Mouse (Mus musculus) mouse embryonic stem cell (cell line): ENCODE measurements around the gene Creb3l2.
"Not testable (repeated sequence)": the region's sequence is repeated elsewhere in the genome, so short reads cannot be mapped to it uniquely, and the experiment has no call there.

Experiments
- in situ Hi-C, 2 experiments: fragments of 300-500 bp; cut with MboI; formaldehyde crosslinking; loops; 1 replicate in 1 of 2; 3 replicates in 1 of 2; pipeline ENCODE4 v1.14.3; 2019 to 2020; ENCODE audit warnings: low sequenced_read_pairs in 2 of 2, low pct_unique_long_range_greater_than_20kb in 1 of 2, mixed read lengths in 1 of 2; ENCODE audit not compliant: unreplicated experiment in 1 of 2

Gene Creb3l2

DNA sequence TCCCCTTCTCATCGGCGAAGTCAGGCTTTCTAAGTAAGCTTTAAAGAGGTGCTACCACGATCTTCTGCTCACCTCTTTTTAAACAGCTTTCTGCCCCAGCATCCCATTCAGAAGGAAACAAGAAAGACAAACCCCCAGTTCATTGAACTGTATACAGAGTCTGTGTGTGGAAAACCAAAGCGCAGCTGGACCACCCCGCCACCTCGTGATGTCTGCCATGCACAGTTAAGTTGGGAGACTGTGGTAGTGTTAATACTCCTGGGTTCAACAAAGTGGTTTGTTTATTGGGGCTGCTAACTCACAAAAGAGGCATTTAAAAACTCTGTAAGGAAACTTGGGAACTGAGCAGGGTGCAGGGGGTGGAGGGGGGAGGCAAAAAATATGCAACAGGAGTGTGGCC lies 49.7 kb downstream of the Creb3l2 start:
- in situ Hi-C loops, result no loop called here

DNA sequence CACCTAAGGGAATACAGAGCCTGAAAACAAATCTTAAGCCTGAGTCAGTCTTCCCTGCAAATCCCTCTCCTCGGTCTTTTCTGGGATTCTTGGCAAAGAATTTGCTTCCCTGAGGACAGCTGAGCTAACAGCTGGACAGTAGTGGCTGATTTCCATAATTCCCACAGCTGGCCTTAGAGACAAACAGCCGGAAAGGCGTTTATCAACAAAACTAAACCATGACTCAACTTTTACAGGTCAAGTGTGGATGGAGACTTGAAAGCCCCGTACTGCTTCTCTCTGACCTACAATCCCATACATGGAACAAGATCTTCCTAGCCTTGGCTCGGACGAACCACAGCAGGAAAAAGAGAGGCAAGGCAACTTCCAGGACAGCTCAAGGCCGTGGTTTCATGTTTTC lies 50.6 kb downstream of the Creb3l2 start:
- in situ Hi-C loops, result no loop called here

DNA sequence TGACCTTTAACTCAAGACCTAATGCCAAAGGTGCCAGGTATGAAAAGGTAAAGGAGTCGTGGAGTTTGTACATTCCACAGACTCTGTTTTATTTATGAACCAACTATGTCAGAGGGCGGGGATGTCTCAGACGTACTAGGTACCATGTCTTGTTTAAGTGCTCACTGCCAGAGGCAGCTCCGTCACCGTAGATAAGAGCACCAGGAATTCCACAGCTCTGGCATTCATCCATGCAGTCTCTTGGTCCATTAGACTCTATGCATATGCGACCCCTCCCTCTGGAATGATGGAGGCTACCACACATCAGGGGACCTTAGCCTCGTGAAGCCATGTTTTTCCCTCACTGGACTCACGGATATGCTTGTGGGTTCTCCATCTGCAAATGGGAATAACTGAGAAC lies 53.0 kb downstream of the Creb3l2 start:
- in situ Hi-C loops, result no loop called here

DNA sequence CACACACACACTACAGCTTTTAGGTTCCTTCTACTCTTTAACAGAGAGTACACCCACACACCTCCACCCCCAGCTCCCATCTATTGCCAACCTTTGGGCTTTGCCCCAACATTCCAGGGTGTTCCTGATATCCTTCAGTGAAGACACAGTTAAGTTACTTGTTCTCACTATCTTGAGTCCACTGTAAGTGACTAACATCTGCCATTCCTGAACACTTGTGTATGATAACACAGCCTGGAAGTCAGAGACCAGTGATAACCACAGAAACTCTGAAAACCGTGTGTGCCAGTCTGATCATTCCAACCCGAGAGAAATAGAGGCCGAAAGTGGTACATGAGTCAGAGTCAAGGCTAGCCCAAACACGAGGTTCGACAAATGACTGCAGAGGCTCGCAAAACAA lies 53.4 kb downstream of the Creb3l2 start:
- in situ Hi-C loops, result no loop called here

DNA sequence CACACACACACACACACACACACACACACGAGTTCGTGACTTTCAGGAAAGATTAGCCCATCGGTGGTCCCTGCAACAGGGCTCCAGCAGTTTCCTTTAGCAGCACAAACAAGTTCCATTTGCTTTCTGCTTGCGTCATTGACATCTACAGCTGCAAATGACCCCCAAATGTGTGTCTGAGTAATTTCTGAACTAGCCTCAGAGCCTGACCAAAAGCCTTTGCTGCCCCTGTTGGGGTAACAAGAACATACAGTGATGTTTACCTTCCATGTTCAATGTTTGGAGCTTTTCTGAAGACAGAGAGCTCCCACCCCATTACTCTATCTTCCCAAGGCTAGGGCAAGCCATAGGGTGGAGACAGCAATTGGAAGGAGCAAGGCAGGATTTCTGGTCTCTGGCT lies 54.7 kb downstream of the Creb3l2 start:
- in situ Hi-C loops, result no loop called here

DNA sequence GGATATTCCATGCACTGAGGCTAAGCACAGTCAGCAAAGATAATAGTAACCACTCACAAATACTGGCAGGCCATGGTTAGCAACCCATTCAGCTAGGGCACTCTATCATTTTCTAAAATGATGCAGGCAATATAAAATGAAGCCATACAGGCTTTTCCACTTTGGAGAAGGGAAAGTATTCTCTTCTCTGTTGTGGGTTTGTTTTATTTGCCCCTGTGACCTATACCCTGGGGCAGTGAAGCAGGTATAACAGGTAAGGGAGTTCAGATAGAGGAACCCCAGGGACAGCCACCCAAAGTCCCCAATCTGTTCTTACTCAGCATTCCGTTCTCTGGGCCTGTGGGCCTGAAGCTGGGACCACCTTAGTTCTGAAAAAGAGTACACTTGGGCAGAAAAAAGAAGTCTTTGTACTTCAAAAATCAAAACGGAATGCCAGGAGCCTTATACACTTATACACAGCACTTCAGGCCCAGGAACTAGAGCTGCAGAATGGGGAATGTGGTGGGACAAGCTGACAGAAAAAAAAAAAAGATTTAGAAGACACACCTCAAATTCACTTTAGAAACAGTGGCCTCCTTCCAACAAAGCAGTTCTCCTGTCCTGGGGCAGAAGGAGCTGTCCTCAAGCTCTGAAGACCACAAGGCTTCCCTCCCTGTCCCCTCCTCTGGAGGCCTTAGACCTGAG lies 56.2 kb downstream of the Creb3l2 start:
- in situ Hi-C loops, result no loop called here

DNA sequence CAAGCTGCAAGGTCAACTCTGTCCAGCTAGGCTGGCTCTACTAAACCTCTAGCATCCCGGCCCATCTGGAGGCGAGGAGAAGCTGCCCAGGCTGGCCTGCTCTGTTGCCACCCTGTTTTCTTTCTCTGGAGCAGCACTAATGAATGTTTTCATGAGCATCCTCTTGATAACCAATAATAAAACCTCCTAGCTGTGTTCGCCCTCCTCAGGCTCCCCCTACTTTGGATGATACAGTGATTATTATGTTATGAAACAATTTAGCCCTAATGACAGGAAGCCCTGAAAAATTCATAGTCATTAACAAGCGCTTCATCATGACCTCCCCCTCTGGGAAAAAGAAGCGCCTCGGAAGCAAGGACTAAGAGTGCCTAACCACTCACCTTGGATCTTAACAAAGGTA lies 59.2 kb downstream of the Creb3l2 start:
- in situ Hi-C loops, result no loop called here

DNA sequence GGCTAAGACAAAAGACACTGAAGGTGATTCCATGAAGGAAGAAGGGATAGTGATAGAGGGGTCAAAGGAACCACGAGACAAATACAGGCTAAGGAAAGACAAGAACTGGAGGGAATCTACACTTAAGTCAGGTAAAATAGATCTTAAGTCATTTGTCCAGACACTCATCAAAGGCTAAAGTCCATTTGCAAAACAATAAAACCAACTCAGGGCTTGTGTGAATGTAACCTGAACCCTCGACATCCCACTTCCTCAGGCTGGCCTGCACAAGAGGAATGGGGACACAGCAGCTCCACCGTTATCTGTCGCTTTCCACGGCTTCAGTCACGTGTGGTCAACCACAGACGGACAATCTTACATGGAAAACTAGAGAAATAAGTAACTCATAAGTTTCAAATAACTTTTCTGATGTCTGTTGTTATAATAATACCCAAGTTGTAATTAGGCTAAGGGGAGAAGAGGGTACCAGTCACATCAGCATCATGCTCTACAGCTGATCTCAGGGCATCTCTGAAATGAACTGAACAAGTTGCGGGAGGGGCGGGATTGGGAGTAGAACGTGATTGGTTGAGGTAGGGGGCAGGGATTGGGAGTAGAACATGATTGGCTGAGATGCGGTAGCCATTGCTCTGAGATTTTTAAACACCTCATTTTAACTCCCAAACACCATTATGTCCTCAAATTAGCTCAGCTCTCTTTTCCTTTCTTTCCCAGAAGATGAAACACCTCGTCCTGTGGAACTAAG lies 63.9 kb downstream of the Creb3l2 start:
- in situ Hi-C loops, result no loop called here

DNA sequence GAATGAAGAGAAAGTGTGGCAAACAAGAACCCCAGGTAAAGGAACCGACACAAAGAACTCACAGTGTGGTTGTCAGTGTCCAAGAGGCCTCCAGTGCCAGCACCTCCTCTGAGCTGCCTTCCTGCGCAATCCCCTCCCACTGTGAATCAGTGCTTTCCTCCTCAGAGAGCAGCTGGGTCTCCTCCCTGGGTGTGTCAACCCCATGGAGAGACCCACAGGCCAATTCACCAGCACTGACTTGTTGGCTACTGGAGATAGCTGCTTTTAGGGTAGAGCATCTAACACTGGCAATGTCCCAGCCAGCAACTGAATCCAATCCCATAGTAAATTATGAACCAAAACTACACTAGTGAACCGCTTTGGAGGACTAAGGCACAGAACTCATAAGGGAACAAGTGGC lies 64.6 kb downstream of the Creb3l2 start:
- in situ Hi-C loops, result not testable (repeated sequence)

DNA sequence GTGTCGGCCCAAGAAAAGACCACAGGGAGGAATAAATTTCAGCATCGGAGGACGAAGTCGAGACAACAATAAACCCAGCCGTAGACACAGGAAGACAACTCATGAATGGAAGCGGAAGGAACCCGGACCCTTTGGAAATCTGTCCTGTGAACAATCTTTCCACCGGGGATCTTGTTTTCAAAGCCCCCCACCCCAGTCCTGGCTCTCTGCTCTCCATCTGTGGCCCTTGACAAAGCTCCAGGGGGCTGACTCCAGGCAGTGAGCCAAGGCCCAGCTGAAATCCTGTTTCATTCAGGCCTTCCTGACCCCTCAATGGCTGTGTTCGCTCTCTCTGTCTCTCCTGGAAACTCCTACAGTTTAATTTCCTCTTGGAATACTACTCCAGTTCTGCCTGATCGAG lies 66.5 kb downstream of the Creb3l2 start:
- in situ Hi-C loops, result no loop called here

DNA sequence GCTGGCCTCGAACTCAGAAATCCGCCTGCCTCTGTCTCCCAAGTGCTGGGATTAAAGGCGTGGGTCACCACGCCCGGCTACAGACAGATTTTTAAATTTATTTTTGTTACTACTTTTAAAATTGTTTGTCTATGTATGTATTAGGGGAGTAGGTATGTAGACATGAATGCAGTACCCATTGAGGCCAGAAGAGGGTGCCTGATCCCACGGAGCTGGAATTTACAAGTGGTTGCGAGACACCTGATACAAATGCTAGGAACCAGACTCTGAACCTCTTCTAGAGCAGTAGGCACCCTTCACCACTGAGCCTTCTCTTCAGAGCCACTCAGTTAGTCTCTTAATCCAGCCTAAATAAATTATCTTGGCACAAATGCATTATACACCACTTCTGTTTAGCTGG lies 70.6 kb downstream of the Creb3l2 start:
- in situ Hi-C loops, result loop anchor here in 1 of 2 experiments (25.0 kb wide), 2 partner anchors 191 to 691 kb away; no protein-coding TSS in a partner anchor

DNA sequence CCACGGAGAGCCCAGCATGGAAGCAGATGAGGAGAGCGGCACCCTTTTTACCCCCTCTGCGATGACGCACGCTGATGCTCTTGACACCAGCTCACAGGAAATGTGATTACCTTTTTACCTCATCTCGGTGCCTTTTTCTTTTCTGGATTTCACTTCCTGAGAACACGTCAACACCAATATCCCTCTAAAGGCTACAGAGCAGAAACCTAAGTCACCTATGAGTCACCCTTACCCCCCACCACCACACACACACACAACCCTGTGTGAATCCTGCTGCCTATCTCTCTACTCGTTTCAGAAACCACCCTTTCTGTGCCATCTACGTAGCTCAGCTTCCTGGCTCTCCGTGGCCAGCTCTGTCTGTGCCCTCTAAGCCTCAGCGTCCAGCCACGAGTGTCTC lies 71.4 kb downstream of the Creb3l2 start:
- in situ Hi-C loops, result loop anchor here in 1 of 2 experiments (25.0 kb wide), 2 partner anchors 192 to 692 kb away; no protein-coding TSS in a partner anchor

DNA sequence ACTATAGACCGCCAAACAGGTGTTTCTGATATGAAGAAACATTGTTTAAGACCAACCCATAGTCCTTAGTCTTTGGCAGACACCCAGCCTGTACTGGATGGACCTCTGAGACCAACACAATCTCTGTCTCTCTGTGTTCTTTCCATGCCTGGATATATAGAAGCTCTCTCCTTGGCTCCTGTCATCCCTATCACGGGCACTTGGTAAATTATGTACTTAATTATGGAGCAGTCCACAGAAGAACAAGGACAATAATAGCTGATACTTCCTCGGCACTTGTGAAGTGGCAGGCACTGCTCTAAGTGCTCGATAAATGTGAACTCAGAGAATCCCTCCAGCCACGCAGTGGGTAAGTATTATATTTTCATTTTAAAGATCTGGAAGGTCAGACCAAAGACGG lies 72.2 kb downstream of the Creb3l2 start:
- in situ Hi-C loops, result loop anchor here in 1 of 2 experiments (25.0 kb wide), 2 partner anchors 193 to 693 kb away; no protein-coding TSS in a partner anchor

DNA sequence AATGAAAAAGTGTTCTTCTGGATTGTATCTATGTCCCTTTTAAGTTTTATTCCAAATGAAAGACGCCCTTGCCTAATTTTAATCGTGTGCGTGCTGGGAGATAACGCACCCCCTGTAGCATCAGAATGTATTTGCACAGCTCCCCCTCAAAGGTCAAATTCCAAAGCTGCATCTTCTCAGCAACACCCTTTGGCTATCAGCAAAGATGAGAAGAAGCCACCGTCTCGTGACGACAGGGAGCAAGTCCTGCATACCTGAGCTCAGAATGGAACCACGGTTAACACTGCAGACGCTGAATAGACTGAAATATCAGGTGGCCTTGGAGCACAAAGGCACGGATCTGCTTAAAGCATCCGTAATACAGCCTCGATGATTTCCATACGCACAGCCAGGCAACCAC lies 73.7 kb downstream of the Creb3l2 start:
- in situ Hi-C loops, result loop anchor here in 1 of 2 experiments (25.0 kb wide), 2 partner anchors 194 to 694 kb away; no protein-coding TSS in a partner anchor

DNA sequence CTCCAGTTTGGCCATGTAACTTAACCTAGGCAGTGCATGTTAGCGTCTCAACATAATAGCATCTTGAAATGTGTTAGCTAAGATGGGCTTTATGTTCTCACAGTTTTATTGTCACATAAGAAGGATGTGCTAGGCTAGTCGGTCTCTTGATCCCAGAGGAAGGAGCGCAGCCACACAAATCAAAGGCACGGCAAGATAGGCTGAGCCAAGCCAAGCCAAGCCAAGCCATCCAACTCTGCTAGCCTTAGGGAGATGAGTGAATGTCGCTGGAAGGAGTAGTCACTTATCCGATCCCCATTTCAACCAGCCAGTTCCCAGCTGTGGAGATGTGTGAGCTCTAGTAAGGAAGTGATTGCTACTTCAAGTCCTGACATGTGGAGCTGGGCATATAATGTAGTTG lies 75.0 kb downstream of the Creb3l2 start:
- in situ Hi-C loops, result loop anchor here in 1 of 2 experiments (25.0 kb wide), 2 partner anchors 195 to 695 kb away; no protein-coding TSS in a partner anchor

DNA sequence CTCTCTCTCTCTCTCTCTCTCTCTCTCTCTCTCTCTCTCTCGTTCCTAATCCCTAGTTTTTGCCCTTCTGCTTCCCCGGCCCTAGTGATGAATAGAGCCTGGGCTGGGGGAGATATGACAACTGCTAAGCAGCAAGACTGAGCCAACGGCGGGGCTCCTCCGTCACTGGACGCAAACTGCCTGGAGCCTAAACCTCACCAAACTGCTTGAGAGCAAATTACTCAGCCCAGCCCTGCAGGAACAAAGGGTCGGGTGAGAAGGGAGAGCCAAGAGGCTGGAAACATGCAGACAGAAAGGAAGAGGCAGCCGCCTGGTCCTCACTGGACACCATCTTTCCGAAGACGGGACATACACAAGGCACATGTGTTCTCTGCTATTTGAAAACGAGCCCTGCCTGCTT lies 76.8 kb downstream of the Creb3l2 start:
- in situ Hi-C loops, result loop anchor here in 1 of 2 experiments (25.0 kb wide), 2 partner anchors 197 to 697 kb away; no protein-coding TSS in a partner anchor

DNA sequence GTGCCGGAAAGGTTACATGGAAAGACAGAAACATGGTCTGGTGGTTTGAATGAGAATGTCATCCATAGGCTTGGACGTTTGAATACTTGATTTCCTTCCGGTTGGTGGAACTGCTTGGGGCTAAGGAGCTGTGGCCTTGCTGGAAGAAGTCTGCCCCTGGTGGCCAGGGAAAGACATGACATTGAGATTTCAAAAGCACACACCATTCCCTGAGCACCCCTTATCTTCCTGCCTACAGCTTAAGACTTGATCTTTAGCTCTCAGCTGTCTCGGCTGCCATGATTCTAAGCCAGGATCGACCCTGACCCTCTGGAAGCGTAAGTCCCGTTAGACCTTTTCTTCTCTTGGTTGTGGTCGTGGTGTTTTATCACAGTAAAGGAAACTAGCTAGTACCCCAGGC lies 77.6 kb downstream of the Creb3l2 start:
- in situ Hi-C loops, result loop anchor here in 1 of 2 experiments (25.0 kb wide), 2 partner anchors 198 to 698 kb away; no protein-coding TSS in a partner anchor

DNA sequence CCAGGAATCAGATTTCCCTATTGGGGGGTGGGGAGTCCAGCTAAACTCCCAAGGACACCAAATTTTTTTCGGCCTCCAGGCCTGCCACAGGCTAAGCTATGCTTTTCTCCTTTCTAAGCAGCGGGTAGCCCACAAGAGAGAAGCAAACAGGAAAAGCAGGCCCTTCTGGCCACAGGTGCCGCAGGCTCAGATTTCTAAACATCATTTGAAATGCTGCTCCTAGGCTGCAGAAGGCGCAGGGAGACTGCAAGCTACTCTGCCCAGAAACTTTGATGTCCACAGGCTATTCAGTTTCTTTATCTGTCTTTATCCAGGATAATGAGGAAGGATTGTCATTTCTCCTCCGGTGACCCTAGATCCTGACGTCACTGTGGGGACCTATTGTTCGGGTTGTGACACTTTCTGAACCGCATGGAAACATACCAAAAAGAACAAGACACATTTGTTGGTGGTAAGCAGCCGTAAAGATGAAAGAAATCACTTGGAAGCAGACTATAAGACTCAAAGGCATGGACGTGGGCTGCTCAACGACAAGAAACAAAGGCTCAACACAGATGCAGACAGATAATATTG lies 81.0 kb downstream of the Creb3l2 start:
- in situ Hi-C loops, result loop anchor here in 1 of 2 experiments (25.0 kb wide), 2 partner anchors 201 to 701 kb away; no protein-coding TSS in a partner anchor
